18 mouse cellular contexts compared by ENCODE assay signal in the genomic region with DNA sequence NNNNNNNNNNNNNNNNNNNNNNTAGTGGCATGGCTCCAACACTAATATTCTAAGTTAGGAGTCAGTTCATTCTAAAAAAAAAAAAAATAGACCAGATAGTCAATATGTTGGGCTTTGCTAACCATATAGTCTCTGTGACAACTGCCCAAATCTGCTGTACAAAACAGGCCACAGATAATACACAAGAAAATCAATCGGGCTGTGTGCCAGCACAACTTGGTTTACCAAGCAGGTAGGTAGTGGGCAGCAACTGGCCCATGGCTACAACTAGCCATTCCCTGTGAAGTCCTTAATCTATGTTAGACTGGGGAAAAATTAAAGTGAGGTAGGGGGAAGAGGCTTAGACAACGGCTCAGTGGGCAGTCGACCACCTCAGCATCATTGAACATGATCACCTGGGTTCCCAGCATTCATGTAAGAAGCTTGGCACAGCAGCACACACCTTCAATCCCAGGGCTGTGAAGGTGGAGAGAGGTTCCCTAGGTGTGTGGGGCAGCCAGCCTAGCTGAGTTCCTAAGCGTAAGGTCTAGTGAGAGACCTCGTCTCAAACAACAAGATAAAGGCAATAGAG.
"Had no signal": no experiment of that assay in that cellular context is flagged by ENCODE, and none has a peak within 500 bp of the region (broad histone marks: within the 10 kb centered on the region; RNA-seq: fewer than 3 reads in every experiment).

No protein-coding gene starts in this region.

- H3K36me3 ChIP-seq: midbrain, embryonic 10.5 days; midbrain, embryonic 12.5 days; neural tube, embryonic 13.5 days; neural tube, embryonic 15.5 days had no signal

- ATAC-seq: midbrain, embryonic 16.5 days had no signal

- H3K27me3 ChIP-seq: midbrain, embryonic 12.5 days; neural tube, embryonic 13.5 days; neural tube, embryonic 15.5 days had no signal

- H3K9me3 ChIP-seq: midbrain, embryonic 10.5 days; midbrain, embryonic 12.5 days; neural tube, embryonic 13.5 days; neural tube, embryonic 15.5 days had no signal

- H3K27ac ChIP-seq: midbrain, embryonic 12.5 days; neural tube, embryonic 13.5 days; neural tube, embryonic 15.5 days had no signal

- H3K4me3 ChIP-seq: midbrain, embryonic 10.5 days; midbrain, embryonic 12.5 days; myocyte; neural tube, embryonic 13.5 days; neural tube, embryonic 15.5 days had no signal

- H3K4me2 ChIP-seq: lung, embryonic 14.5 days; midbrain, embryonic 12.5 days; neural tube, embryonic 13.5 days; neural tube, embryonic 15.5 days had no signal

- DNase-seq: lung, embryonic 14.5 days; lung, postnatal 10 days; lung, postnatal 4 days; midbrain, embryonic 14.5 days; retina, postnatal 1 day; right cerebral cortex, adult 18-20 months; right cerebral cortex, postnatal 25 days; right cerebral cortex, postnatal 4 days; spleen, adult 18-20 months; thymus, adult 18-20 months; thymus, postnatal 14 days; thymus, postnatal 36 days had no signal

- H3K9ac ChIP-seq: lung, embryonic 14.5 days; midbrain, embryonic 12.5 days; neural tube, embryonic 13.5 days; neural tube, embryonic 15.5 days had no signal

- H3K4me1 ChIP-seq: neural tube, embryonic 13.5 days; neural tube, embryonic 15.5 days had no signal
